Mouse (Mus musculus) embryonic facial prominence, embryonic 11.5 days (tissue): ENCODE data around the gene Btbd3. TPM values are rescaled to one million over a fixed set of nuclear protein-coding genes. Genes with fewer than 3 reads are reported as not detected.

ENCODE experiments used
- ATAC-seq: fragments of 200-750 bp; cut with Nextera tagmentation; replicated peaks from 2 replicates; pipeline ENCODE4 v1.8.0; 2017; ENCODE audit warnings: low read depth; ENCODE audit not compliant: insufficient number of reproducible peaks, low FRiP score, low TSS enrichment
- DNase-seq: peaks from one replicate; pipeline ENCODE4 v3.0.0-alpha.2; 2015; ENCODE audit warnings: low spot score
- H3K27ac ChIP-seq: fragments of 300-500 bp; sonication (generic); replicated peaks from 2 replicates; pipeline ENCODE4 v1.5.1; 2014; ENCODE audit warnings: mild to moderate bottlenecking, low read depth, low read length, control low read depth
- H3K27me3 ChIP-seq: fragments of 300-500 bp; sonication (generic); 2 replicates; pipeline ENCODE4 v1.6.1; 2014; ENCODE audit warnings: mild to moderate bottlenecking, low read length, moderate library complexity, mixed read lengths; ENCODE audit not compliant: control insufficient read depth, insufficient read depth
- H3K36me3 ChIP-seq: fragments of 300-500 bp; sonication (generic); replicated peaks from 2 replicates; pipeline ENCODE4 v1.6.1; 2014; ENCODE audit warnings: low read depth, mild to moderate bottlenecking, low read length, moderate library complexity, mixed read lengths; ENCODE audit not compliant: control insufficient read depth, insufficient read depth
- H3K4me1 ChIP-seq: fragments of 300-500 bp; sonication (generic); 2 replicates; pipeline ENCODE4 v1.6.1; 2014; ENCODE audit warnings: low read length, mixed read lengths; ENCODE audit not compliant: control insufficient read depth, insufficient read depth
- H3K4me2 ChIP-seq: fragments of 300-500 bp; sonication (generic); 2 replicates; pipeline ENCODE4 v1.6.1; 2014; ENCODE audit warnings: low read depth, mild to moderate bottlenecking, control low read depth, low read length, moderate library complexity
- H3K4me3 ChIP-seq: fragments of 300-500 bp; sonication (generic); 2 replicates; pipeline ENCODE4 v1.5.1; 2014; ENCODE audit warnings: low read depth, low read length, control low read depth
- H3K9ac ChIP-seq: fragments of 300-500 bp; sonication (generic); replicated peaks from 2 replicates; pipeline ENCODE4 v1.6.1; 2014; ENCODE audit warnings: mild to moderate bottlenecking, control low read depth, low read length
- H3K9me3 ChIP-seq: fragments of 300-500 bp; sonication (generic); replicated peaks from 2 replicates; pipeline ENCODE4 v1.6.1; 2016; ENCODE audit warnings: mild to moderate bottlenecking, low read length, inconsistent platforms, mixed read lengths; ENCODE audit not compliant: control insufficient read depth
- WGBS: fragments of 180-500 bp; shearing (Covaris S2); extraction: QIAGEN DNeasy Blood & Tissue Kit; methylation state at CpG from one replicate; pipeline ENCODE4 v1.1.7; 2014; 5-methylcytosine and 5-hydroxymethylcytosine counted together
- polyA plus RNA-seq: library from polyadenylated mRNA; unstranded; fragments of >200 nt; fragmentation: Nextera tagmentation; extraction: Ambion mirVana; gene quantifications from 2 replicates; pipeline ENCODE4 v1.2.1, GENCODE M21; 2014

Btbd3 gene
- polyA plus RNA-seq, 1 experiment from 2014 or later, result 22.6 TPM

- H3K27me3 ChIP-seq, result no peaks in the 10 kb centered on the region
- no peak overlapping the region for H3K4me3 ChIP-seq
- no peaks in the 10 kb centered on the region for H3K9me3 ChIP-seq
- H3K4me1 ChIP-seq, result no peaks in the 10 kb centered on the region
- H3K27ac ChIP-seq, result no peak overlapping the region
- no peaks in the 10 kb centered on the region for H3K36me3 ChIP-seq
- H3K9ac ChIP-seq, result no peak overlapping the region
- no peak overlapping the region for H3K4me2 ChIP-seq
- ATAC-seq (no peak), DNase-seq (peak; percentile 4)
- 81% methylated on average over 5 of the region's 5 CpGs for WGBS
These were observed 217.0 kb downstream of the Btbd3 start for GRCm38 (mm10) chr2:138473407-138473806.

- Histone ChIP-seq H3K4me1 (no peaks in the 10 kb centered on the region), H3K9me3 (no peaks in the 10 kb centered on the region), H3K27ac (no peak overlapping the region), H3K36me3 (no peaks in the 10 kb centered on the region), H3K27me3 (no peaks in the 10 kb centered on the region), H3K4me2 (no peak overlapping the region), H3K4me3 (no peak overlapping the region), H3K9ac (no peak overlapping the region)
- no peak for ATAC-seq
- WGBS, result 88% methylated on average over 3 of the region's 3 CpGs
- no peak for DNase-seq
These were observed 220.1 kb downstream of the Btbd3 start for GRCm38 (mm10) chr2:138476486-138476885.

- no peak for ATAC-seq
These were observed 220.9 kb downstream of the Btbd3 start for GRCm38 (mm10) chr2:138477278-138477677.

GRCm38 (mm10) chr2:138482541-138482940 is 226.2 kb downstream of the Btbd3 start:
- H3K27me3 ChIP-seq, result no peaks in the 10 kb centered on the region
- no peak overlapping the region for H3K9ac ChIP-seq
- no peaks in the 10 kb centered on the region for H3K9me3 ChIP-seq
- WGBS, result 72% methylated on average over 3 of the region's 3 CpGs
- no peaks in the 10 kb centered on the region for H3K4me1 ChIP-seq
- DNase-seq (no peak), ATAC-seq (no peak)
- no peak overlapping the region for H3K4me2 ChIP-seq
- no peak overlapping the region for H3K27ac ChIP-seq
- no peaks in the 10 kb centered on the region for H3K36me3 ChIP-seq
- no peak overlapping the region for H3K4me3 ChIP-seq

More at GRCm38 (mm10) chr2:138477278-138477677, 220.9 kb downstream of the Btbd3 start:
- 96% methylated on average over 5 of the region's 5 CpGs for WGBS
- H3K36me3 ChIP-seq, result no peaks in the 10 kb centered on the region
- H3K9me3 ChIP-seq, result no peaks in the 10 kb centered on the region
- H3K9ac ChIP-seq, result no peak overlapping the region
- DNase-seq, result no peak
- H3K4me1 ChIP-seq, result no peaks in the 10 kb centered on the region
- H3K27me3 ChIP-seq, result no peaks in the 10 kb centered on the region
- no peak overlapping the region for H3K4me2 ChIP-seq
- no peak overlapping the region for H3K4me3 ChIP-seq
- no peak overlapping the region for H3K27ac ChIP-seq

- ATAC-seq (no peak), DNase-seq (no peak)
- Histone ChIP-seq H3K9ac (no peak overlapping the region), H3K4me3 (no peak overlapping the region), H3K27ac (no peak overlapping the region), H3K9me3 (no peaks in the 10 kb centered on the region), H3K4me2 (no peak overlapping the region), H3K27me3 (no peaks in the 10 kb centered on the region), H3K36me3 (no peaks in the 10 kb centered on the region), H3K4me1 (no peaks in the 10 kb centered on the region)
- 87% methylated on average over 4 of the region's 4 CpGs for WGBS
These were observed 228.5 kb downstream of the Btbd3 start for GRCm38 (mm10) chr2:138484871-138485270.

GRCm38 (mm10) chr2:138490688-138491405 is 234.5 kb downstream of the Btbd3 start:
- H3K4me3 ChIP-seq, result no peak overlapping the region
- DNase-seq (no peak), ATAC-seq (no peak)
- H3K27me3 ChIP-seq, result no peaks in the 10 kb centered on the region
- H3K36me3 ChIP-seq, result no peaks in the 10 kb centered on the region
- no peaks in the 10 kb centered on the region for H3K4me1 ChIP-seq
- WGBS, result 77% methylated on average over 2 of the region's 2 CpGs
- H3K9ac ChIP-seq, result no peak overlapping the region
- H3K27ac ChIP-seq, result no peak overlapping the region
- no peaks in the 10 kb centered on the region for H3K9me3 ChIP-seq
- no peak overlapping the region for H3K4me2 ChIP-seq

GRCm38 (mm10) chr2:138492176-138492575 is 235.8 kb downstream of the Btbd3 start:
- Histone ChIP-seq H3K4me3 (no peak overlapping the region), H3K4me1 (no peaks in the 10 kb centered on the region), H3K9me3 (no peaks in the 10 kb centered on the region), H3K36me3 (no peaks in the 10 kb centered on the region), H3K9ac (no peak overlapping the region), H3K27ac (no peak overlapping the region), H3K4me2 (no peak overlapping the region), H3K27me3 (no peaks in the 10 kb centered on the region)
- no peak for ATAC-seq
- no peak for DNase-seq

GRCm38 (mm10) chr2:138503866-138504380 is 247.6 kb downstream of the Btbd3 start:
- Histone ChIP-seq H3K9ac (no peak overlapping the region), H3K27me3 (no peaks in the 10 kb centered on the region), H3K36me3 (no peaks in the 10 kb centered on the region), H3K9me3 (no peaks in the 10 kb centered on the region), H3K4me2 (no peak overlapping the region), H3K27ac (no peak overlapping the region), H3K4me1 (no peaks in the 10 kb centered on the region), H3K4me3 (no peak overlapping the region)
- ATAC-seq, result no peak
- peak; percentile 30 for DNase-seq
- 56% methylated on average over 12 of the region's 12 CpGs for WGBS
